Mouse (Mus musculus): ENCODE data around the gene Tnfrsf8.

- no peak for TF ChIP-seq POLR2A (IDR thresholded peaks at IDR 0.05; ENCODE audit: control insufficient read depth, low read depth, low read length)
- no peak for TF ChIP-seq CTCF (IDR thresholded peaks at IDR 0.05; ENCODE audit: control insufficient read depth, insufficient read depth, insufficient replicate concordance, low read depth, low read length)
Observed at GRCm38 (mm10) chr4:145278231-145278630, 36.7 kb downstream of the Tnfrsf8 start.
